In the genomic region with DNA sequence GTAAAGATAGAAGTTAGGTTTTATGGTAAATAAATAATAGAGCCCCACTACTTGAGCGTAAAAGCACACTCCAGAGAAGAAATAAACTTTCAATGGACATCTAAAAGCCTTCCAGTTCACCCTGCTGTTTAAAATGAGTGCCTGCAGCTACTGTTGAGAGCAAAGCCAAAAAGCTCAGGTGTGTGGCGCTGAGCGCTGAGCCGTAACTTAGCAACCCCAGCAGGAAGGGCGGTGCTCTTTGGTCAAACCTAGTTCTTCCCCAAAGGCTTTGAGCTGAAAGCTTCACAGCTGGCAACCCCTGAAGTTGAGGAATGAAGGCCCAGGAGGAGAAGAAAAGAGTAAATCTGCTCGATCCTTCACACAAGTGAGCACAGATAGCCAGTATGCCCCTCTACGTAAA, we compare ENCODE assay signal across 15 mouse cellular contexts.
DNase-seq lines count a peak whose midpoint lies in the region; ATAC-seq and TF ChIP-seq lines count a peak whose summit lies in the region.
"Had no signal": no experiment of that assay in that cellular context is flagged by ENCODE, and none has a peak within 500 bp of the region (broad histone marks: within the 10 kb centered on the region; RNA-seq: fewer than 3 reads in every experiment).

No protein-coding gene starts in this region.

- WGBS in lung, embryonic 14.5 days, result 48% methylated on average over 7 of the region's 7 CpGs
- WGBS in heart, embryonic 10.5 days, result 55% methylated on average over 7 of the region's 7 CpGs

- no peak overlapping the region for H3K4me3 ChIP-seq in lung, embryonic 14.5 days (ENCODE audit: low read depth, low read length)
- no peak overlapping the region for H3K4me3 ChIP-seq in heart, embryonic 10.5 days
- H3K4me3 ChIP-seq: hindbrain, embryonic 12.5 days had no signal

- no peak; the same call in 1 of the 2 replicates for ATAC-seq in lung, embryonic 14.5 days (ENCODE audit: insufficient read depth)

- no peaks in the 10 kb centered on the region for H3K4me1 ChIP-seq in lung, embryonic 14.5 days (ENCODE audit: insufficient read depth)
- peaks cover 4% of the 10 kb centered on the region for H3K4me1 ChIP-seq in heart, embryonic 10.5 days
- H3K4me1 ChIP-seq: hindbrain, embryonic 12.5 days had no signal

- H3K27ac ChIP-seq in lung, embryonic 14.5 days (ENCODE audit: low read depth), result no peak overlapping the region
- H3K27ac ChIP-seq in heart, embryonic 10.5 days, result no peak overlapping the region
- H3K27ac ChIP-seq: hindbrain, embryonic 12.5 days; liver, embryonic 14.5 days had no signal

- DNase-seq in lung, embryonic 14.5 days, result peak; percentile 35
- no peak for DNase-seq in lung, postnatal 14 days
- peak; percentile 25 for DNase-seq in T-cell, adult 2 months (ENCODE audit: low spot score)
- peak; percentile 46 for DNase-seq in kidney, adult 9 months
- DNase-seq in telencephalon, adult 2 months (ENCODE audit: low read depth, low spot score), result peak; percentile 2
- DNase-seq in heart, embryonic 10.5 days (ENCODE audit: low spot score), result no peak
- no peak for DNase-seq in B cell, adult 2 months
- DNase-seq in right cerebral cortex, postnatal 4 days, result no peak
- DNase-seq: adrenal gland, adult 8-10 months; cerebellum, postnatal 25 days; gastrocnemius, postnatal 25 days; retina, postnatal 1 day had no signal

- no peak for TF ChIP-seq CTCF in lung, embryonic 14.5 days (IDR thresholded peaks at IDR 0.05; ENCODE audit: low read depth)

- H3K4me2 ChIP-seq in lung, embryonic 14.5 days, result no peak overlapping the region
- H3K4me2 ChIP-seq: hindbrain, embryonic 12.5 days had no signal

- H3K9ac ChIP-seq in lung, embryonic 14.5 days, result no peak overlapping the region
- H3K9ac ChIP-seq: hindbrain, embryonic 12.5 days; liver, embryonic 14.5 days had no signal

- H3K36me3 ChIP-seq in lung, embryonic 14.5 days (ENCODE audit: insufficient read depth), result no peaks in the 10 kb centered on the region
- H3K36me3 ChIP-seq in heart, embryonic 10.5 days, result no peaks in the 10 kb centered on the region
- H3K36me3 ChIP-seq: G1E; hindbrain, embryonic 12.5 days had no signal

- H3K27me3 ChIP-seq in lung, embryonic 14.5 days (ENCODE audit: insufficient read depth, low read length), result no peaks in the 10 kb centered on the region
- H3K27me3 ChIP-seq in heart, embryonic 10.5 days (ENCODE audit: insufficient read depth, poor library complexity, severe bottlenecking), result no peaks in the 10 kb centered on the region
- H3K27me3 ChIP-seq: hindbrain, embryonic 12.5 days had no signal

- H3K9me3 ChIP-seq in lung, embryonic 14.5 days (ENCODE audit: low read depth, low read length), result no peaks in the 10 kb centered on the region
- no peaks in the 10 kb centered on the region for H3K9me3 ChIP-seq in heart, embryonic 10.5 days
- H3K9me3 ChIP-seq: G1E; hindbrain, embryonic 12.5 days had no signal

Comparison
In these comparisons a context has a peak if more than half of its experiments do, and no peak if none do; other contexts are left out.
1. DNase-seq: peak in lung, embryonic 14.5 days (single experiment), T-cell, adult 2 months (single experiment), kidney, adult 9 months (single experiment) and telencephalon, adult 2 months (single experiment); none in lung, postnatal 14 days (single experiment), heart, embryonic 10.5 days (single experiment), B cell, adult 2 months (0 of 2) and right cerebral cortex, postnatal 4 days (single experiment).